Mouse (Mus musculus) frontal cortex, postnatal 25 days (tissue): ENCODE data around the gene Ttc8.
"Not testable (repeated sequence)": the region's sequence is repeated elsewhere in the genome, so short reads cannot be mapped to it uniquely, and the experiment has no call there.

ENCODE experiments used
- DNase-seq, 2 experiments: peaks; one replicate each; pipeline ENCODE4 v3.0.0; 2022; ENCODE audit warnings: low spot score in 2 of 2

Ttc8 gene

DNA sequence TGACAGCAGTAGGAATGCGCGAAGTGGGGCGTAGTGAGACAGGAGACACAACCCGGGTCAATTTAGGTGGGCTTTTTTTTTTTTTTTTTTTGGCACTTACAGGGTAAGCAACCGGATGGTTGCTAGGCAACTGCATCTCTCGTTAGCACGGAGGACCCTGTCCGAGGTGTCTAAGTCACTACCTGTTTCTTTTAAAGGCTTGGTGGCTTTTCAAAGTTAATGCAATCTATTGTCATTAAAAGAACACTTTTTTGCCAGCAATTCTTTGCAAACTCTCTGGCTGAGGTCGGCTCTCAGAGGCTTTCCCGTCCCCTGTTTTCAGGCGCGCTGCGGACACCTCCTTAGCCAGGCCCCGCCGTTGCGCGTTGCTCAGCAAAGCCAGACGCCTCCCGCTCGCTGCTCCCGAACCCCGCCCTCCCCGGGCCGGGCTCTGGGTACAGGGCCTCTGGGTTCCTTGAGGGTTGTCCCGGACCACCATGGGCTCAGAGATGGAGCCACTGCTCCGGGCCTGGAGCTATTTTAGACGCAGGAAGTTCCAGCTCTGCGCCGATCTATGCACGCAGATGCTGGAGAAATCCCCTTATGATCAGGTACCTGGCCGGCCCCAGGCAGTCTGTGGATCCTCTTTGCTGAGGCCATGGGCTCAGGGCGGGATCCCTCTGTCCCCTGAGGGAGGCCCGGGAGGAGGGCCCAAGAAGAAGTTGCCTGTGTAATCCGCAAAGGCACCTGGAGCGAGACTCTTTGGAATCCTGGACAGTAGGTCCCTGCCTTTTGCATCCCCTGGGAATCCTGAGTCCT, at the start of gene Ttc8:
Gene Ttc8, plus strand, starts transcription at position 381 of the 798 bp plus-strand sequence.
- peak; percentile 86 to 87 for DNase-seq

DNA sequence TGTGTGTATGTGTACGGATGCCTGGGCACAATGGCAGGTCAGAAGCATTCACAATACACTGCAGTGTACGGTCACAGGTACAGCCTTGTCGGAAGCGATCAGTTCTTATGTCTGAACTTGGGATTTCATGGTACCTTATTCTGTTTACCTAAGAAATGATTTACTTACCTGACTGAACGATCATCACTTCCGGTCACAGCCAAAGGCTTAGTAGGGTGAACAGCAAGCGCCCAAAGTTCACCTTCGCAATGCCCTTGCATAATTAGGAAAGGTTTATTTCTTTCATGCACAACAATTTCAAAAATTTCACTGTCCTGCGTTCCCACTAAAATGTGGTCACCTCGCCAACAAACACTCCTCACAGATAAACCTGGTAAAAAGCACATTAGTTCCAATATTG, 47.5 kb upstream of the Ttc8 start:
- no peak for DNase-seq

DNA sequence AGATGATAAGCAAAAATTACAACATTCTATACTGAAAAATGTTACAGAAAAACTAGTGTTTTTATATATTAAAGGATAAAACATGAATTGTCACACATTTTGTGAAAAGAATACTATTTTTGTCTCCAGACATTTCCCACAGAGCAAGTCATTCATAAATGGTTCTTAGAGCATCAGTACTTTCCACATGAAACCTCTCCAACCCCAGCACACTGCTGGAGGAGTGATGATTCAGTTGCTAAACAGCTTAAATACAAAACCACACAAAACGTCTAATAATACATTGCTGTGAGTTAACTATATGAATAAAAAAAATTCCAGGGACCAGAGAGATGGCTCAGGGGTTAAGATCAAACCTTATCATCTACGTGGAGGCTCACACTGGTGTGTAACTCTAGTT, 45.2 kb upstream of the Ttc8 start:
- DNase-seq = no peak

DNA sequence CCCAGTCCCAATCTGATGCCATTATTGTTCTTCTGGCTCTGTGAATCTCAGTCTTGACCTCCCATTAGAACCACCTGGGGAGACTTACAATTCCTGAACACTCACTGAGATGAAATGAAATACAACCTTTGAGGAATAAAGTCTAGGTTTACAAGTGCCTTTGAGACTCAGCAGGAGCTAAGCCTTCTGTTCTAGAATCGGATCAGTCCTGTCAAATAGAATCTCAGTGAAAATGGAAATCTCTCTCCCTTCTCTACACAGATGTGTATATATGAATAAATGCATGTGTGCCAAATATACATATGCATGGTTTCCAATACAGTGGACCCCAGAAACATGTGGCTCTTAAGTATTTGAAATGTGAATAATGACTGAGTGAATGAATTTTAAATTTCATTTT, 41.7 kb upstream of the Ttc8 start:
- DNase-seq = no peak

DNA sequence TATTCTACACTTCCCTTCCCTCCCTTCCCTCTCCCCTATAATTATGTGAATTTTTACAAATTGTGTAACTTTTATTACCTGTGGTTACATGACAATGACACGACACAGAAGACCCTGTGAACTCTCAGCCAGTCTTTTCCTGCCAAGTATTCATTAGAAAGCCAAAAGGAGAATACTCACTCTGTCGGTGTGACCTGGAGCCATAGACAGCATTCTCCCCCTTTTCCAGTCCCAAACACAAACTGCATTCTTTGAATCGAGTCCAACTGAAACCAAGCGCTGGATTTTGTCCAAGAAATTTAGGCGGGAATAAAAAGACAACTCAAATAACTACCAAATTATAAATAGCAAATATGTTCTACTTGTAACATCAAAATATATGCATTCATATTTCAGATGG, 38.6 kb upstream of the Ttc8 start:
- no peak for DNase-seq

DNA sequence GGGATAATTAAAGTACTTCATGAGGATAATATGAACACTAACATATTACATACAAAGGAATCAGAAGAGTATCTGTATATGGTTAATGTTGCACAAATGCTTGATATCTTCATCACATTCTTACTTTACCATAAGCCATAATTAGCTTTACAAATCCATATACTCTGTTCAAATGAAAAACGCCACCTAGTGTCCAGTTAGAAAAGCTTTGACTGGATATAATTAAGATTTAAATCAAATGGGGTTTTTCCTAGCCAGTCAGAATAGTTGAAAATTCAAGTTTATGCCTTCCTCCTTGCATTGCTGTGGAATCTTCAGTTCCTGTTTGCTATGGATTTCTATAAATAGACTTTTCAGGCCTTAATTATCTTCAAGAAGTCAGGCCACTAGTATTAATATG, 35.9 kb upstream of the Ttc8 start:
- no peak for DNase-seq

DNA sequence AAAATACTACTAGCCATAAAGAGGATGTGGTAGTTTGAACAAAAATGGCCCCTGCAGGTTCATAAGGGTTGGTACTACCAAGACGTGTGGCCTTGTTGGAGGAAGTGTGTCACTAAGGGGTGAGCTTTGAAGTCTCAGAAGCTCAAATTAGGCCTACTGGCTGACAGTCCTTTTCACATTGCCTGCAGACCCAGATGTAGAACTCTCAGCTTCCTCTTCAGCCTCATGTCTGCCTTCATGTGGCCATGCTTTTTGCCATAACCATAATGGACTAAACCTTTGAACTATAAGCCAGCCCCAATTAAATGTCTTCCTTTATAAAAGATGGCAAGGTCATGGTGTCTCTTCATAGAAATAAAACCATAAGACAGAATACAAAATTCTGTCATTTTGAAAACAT, 23.6 kb upstream of the Ttc8 start:
- DNase-seq = no peak

DNA sequence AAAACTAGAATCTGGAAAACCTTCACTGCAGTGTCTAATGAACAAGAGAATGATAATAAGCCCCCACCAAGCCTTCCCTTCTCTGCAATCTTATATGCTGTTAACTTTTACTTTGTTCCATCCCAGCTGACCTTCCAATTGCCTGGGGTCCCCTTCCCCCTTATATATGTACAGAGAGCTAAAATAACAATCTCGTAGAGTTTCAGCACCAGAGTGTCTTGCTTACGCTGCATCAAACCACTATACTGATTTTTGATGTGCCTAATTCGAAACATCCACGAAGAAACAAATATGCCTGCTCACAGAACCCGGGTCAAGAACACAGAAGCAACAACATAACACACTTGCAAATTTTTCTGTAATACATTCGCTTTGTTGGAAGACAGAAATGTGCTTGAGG, 20.7 kb upstream of the Ttc8 start:
- no peak for DNase-seq

DNA sequence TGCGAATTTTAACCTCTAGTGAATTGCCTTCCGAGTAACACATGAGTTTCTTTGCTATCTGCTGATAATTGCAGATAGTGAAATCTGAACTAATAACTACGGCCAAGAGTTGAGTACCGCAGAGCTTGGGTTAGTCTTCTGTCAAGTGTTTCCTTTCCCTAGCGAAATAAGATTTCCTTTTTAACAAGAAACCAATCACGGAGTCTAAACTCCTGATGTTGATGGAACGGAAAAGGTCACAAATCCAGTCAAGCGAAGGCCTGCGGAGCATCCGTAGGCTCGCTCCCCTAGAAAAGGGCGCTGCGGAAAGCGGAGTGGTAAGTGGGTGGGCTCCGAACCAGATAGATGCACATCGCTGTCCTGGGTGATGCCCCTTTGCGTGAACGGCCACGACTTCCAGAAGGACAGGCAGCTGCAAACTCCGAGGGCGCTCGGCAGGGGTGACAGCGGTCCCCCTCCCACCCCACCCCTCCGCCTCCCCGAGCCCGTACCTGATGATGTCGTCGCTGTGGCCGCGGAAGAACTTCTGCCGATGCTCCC, 20.0 kb upstream of the Ttc8 start:
- DNase-seq = no peak

DNA sequence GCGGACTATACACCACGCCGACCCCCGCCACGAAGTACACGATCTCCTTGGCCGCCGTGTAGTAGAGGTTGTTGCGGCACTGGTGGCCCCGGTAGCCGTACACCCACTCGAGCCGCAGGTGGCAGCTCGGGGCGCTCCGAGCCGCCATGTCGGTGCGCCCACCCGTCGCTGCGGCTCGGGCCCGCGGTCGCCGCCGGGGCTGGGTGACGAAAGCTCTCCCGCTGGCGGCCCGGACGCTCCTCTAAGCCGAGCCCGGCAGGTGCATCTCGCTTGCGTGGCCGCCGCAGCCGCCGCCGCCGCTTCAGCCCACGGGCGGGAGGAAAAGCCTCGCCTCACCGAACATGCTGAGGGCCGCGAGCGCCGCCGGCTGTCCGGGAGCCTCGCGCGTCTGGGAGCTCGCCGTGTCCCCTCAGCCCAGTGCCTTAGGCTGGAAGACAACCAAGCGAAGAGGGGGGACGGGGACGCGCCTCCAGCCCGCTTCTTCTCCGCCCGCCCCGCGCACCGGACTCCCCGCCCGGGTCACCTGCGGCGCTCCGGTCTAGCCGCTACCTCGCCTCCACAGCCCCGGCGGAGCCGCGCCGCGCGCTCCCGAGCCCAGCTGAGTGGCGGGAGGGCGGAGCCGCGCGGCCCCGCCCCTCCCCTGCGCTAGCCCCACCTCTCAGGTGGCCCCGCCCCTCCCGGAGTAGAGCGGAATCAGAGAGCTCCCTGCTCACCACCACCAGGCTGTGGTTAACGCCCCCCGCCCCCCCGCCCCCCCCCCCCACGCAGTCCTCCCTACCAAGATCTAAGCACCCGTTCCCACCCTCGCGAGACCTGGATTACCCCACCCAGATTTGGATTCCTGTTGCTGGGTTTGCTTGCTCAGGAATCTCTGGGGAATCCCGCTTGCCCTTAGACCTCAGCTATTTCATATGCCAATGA, 19.2 kb upstream of the Ttc8 start, which contains the start of gene Eml5:
Gene Eml5, minus strand, starts transcription at position 604 of the 921 bp plus-strand sequence.
- DNase-seq = peak; percentile 52 to 54

DNA sequence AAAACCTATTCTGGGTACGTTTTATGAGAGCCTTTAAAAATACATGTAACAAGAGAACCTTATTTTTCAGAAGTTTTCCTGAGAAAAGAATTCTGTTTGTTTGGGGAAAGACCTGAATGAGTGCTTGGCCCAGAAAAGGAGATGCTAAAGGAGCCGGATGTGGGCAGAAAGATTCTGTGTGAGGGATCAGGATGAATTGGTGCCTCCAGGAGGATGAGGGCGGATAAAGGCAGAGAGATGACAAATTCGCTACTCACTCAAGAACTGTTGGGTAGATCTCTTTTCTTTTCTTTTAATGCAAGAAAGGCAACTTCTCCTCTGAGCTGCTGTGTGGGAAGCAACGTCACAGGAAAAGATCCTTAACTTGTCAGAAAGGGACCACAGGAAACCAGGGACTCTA, 14.9 kb upstream of the Ttc8 start:
- no peak for DNase-seq

DNA sequence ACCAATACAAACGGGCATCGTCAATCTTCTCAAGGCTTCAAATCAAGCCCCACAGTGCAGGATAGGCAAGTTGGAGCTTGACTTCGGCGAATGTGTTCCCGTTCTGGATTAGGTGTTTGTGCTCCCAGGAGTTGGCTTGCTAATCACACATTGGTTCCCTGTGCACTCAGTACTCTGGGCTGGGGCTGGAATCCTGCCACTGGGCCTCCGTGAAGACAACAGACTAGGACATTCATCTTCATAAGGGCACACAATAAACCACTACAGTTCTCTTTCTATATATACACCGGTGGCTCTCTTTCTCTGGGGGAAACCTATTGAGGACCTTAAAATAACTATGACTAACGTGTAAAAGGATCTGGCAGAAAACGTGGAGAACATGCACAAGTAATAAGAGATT, 10.3 kb upstream of the Ttc8 start:
- DNase-seq = no peak

DNA sequence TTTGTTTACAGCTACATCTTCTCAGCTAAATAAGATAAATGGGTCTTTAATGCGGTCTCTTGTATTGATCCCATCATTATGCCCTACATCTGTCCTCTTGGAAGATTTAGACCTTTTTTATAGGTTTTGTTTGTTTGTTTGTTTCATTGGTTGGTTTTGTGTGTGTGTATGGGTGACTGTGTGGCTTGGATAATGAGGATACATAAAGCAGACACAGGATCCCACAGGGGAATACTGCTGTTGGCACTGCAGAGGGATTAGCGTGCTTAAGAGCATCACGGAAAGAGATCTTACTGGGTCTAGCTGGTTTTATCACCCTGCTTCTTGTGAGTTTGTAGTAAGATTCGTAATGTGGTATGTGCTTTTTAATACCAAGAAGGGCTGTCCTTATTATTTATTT, 10.8 kb downstream of the Ttc8 start:
- no peak for DNase-seq

DNA sequence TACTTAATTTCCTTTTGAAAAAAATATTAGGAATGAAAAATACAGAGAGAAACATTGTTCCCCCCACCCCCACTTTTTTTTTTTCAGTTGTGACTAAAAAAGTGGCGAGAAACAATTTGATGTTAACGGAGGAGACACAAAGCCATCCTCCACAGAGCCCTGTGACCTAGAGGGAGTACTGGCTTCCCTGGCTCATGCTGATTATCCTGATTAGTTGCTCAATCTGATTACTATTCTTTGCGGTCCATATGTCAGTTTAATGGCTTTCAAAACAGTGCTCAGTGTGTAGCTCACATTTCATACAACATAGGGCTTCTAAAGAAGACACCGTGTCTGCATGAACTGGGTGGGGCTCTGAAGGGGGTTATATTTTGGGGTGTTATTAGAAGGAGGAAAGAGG, 12.1 kb downstream of the Ttc8 start:
- DNase-seq = no peak

DNA sequence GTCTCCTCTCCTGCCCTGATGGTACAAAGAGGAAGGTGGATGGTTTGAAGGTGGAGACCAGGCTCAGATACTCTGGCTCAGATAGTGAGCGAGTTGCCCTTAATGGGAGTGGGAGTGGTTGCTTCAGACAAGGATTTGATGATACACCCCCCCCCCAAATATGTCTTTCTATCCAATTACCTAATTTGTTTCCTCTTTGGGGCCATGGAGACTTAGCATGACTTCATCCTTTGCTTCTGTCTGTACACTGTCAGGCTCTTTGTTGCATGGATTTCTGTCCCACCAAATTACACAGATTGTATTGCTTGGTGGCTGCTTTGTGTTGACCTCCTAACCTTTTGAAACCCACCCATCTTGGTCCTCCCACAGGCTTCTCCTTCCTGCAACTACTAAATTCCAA, 12.5 kb downstream of the Ttc8 start:
- DNase-seq = no peak

DNA sequence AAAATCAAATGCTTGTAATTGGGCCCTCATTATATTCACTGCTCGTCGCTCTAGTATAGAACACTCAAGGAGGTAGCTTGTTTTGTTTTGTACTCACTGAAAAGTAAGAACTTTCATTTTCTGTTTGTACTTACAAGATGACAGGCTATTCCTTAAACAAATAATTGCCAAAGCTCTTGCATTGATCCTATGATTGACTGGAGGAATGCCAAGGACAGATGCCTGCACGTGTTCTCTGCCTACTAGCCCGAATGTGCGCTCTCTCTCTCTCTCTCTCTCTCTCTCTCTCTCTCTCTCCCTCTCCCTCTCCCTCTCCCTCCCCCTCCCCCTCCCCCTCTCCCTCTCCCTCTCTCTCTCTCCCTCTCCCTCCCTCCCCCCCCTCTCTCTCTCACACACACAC, 30.9 kb downstream of the Ttc8 start:
- not testable (repeated sequence) for DNase-seq

DNA sequence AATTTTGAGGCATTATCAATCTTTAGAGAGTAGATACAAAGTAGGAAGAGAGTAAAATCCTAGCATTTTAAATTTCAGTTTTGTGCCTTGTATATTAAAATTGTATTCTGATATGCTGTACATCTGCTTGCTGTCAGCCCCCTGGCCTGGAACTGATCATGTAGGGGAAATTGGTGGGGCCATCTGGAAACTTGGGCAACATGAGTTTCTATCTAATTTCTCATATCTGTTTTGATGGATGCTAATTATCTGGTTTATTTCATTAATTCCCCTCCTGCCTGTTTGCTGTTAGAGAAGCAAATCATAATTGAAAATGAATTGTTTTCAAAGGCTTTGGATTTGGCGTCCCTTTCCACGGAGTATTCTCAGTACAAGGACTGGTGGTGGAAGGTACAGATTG, 36.6 kb downstream of the Ttc8 start:
- DNase-seq = no peak

DNA sequence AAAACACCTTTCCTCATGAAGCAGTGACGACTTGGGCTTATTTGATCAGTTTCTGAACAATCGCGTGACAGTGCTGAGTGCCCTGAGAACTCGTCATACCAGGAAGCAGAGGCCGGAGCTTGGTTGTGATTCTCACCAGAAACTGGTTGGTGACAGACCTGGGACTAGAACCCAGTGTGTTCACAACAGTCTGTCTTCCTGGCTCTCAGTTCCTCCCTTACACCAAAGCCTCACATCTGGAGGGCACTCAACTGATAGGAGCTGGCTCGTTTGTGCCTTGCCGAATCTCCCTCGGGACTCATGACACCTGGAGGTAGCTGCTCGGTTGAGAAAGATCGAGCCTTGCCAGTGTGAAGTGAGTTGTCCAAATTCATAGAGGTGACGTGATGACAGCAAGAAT, 37.1 kb downstream of the Ttc8 start:
- no peak for DNase-seq

DNA sequence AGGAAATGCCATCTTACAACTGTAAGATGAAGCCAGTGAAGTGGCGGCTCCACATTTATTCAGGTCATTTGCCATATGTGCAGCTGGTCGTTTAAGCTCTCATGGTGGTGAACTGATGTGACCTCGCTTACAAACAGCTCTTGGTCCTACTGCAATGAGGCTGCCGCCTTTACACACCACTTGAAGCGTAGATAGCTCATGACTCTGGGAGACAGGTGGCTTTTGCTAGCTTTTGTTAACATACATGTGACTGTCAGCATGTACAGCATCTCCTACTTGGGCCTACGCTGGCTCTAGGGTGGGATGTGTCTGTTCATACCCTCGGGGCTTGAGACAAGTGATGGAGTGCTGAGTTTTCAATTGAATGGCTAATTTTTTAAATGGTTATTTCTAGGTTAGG, 40.6 kb downstream of the Ttc8 start:
- DNase-seq = no peak

DNA sequence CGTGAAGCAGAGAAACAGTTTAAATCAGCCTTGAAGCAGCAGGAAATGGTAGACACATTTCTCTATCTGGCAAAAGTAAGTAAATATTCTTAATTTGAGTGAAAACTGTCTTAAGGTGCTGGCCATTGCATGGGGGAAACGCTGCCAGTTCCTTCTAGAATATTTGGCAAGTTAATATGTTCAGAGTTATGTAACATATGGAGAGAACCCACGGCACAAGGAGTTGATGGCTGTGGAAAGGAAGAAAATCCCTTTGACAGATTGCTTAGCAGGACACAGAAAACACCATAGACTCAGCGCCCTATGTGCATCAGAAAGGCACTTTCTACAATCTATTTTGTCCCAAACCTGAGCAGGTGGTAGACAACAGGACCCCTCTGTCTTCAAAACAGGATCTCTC, 41.0 kb downstream of the Ttc8 start:
- DNase-seq = no peak

DNA sequence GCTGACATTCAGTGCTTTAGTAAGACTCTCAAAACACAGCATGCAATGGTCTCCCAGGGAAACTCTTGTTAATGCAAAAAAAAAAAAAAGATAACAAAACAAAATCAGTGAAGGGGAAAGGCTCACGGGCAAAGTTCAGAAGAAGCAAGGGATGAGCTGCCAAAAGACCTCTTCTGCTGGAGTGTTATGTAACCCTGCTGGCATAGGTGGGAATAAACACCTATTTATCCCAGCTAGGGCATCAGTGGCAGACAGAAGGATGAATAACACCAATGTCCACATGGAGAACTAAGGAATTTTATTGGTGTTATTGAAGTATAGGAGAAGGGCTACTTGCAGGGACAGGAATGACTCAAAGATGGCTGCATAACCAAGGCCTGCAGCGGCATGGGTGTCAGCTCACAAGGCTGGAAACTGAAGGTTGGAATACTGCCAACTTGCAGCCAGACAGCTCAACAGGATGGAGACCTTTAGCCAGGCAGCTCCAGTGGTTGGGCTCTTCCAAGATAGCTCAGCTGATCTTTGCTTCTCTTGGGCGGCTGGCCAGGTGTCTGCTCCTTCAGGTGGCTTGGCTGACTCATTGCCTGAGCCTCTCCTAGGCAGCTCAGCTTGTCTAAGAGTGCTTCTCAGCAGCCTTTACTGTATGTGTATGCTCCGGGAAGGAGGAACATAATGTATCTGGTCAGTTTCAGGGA, 45.2 kb downstream of the Ttc8 start:
- no peak for DNase-seq

DNA sequence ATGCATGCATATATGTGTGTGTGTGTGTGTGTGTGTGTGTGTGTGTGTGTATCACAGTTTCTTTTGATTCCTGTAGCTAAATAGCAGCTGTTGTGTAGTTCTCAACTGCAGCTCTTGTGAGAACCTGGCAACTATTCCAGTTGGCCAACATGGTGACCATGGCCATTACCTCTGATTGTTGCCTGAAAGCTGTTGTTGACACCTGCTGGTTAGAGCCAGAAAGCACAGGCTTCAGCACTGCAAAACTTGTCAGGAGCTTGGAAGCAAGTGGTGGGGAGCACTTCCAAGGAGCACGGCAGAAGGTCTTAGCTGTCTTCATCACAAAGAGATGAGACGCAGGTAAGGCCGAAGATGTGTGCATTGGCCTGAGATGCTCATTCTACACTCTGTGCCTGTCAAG, 51.9 kb downstream of the Ttc8 start:
- no peak for DNase-seq
